Mouse (Mus musculus): ENCODE results near the gene Srcin1. TPM values are rescaled to one million over a fixed set of nuclear protein-coding genes. Genes with fewer than 3 reads are reported as not detected.

Srcin1 gene
- 0.77 TPM for polyA plus RNA-seq (2014; fragmentation: Illumina TruSeq; extraction: RNeasy Lipid Tissue Mini Kit (QIAGEN cat#74804); ENCODE audit: low read depth, low replicate concordance)

DNA sequence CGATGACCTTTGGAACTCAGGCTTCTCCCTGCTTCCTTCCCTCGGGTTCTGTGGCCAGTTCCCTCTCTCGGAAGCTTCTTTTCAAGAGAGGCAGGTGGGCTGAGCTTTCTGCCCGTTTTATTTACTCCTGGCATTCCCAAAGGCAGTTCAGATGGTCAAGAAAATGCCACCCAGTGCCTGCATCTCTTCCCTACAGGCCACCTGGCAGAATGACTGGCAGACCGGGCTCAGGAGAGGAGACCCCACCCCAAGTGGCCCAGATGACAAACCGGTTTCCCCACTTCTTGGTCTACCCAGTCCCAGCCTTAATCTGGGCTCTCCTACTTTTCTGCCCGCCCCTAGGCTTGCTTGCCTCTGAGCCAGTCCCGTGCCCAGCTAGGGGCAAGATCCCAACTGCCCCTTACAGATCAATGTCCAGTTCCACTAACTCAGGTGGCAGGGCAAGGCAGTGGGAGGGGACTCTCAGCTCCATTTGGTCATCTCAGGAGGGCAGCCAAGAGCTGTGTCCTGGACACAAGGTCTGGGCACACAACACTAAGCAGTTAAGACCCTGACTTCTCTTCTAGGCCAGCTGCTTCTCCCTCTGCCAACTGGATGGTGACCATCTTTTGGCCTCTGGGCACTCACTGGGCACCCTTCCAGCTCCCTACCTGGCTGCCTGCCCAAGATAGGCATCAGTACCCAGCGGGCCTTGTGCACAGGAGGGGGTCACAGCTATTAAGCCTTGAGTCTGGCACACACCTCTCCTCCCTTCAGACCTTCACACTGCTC is at the start of gene Srcin1:
TSS of gene Srcin1 (minus strand) at position 51 of the 771 bp plus-strand sequence.

DNA sequence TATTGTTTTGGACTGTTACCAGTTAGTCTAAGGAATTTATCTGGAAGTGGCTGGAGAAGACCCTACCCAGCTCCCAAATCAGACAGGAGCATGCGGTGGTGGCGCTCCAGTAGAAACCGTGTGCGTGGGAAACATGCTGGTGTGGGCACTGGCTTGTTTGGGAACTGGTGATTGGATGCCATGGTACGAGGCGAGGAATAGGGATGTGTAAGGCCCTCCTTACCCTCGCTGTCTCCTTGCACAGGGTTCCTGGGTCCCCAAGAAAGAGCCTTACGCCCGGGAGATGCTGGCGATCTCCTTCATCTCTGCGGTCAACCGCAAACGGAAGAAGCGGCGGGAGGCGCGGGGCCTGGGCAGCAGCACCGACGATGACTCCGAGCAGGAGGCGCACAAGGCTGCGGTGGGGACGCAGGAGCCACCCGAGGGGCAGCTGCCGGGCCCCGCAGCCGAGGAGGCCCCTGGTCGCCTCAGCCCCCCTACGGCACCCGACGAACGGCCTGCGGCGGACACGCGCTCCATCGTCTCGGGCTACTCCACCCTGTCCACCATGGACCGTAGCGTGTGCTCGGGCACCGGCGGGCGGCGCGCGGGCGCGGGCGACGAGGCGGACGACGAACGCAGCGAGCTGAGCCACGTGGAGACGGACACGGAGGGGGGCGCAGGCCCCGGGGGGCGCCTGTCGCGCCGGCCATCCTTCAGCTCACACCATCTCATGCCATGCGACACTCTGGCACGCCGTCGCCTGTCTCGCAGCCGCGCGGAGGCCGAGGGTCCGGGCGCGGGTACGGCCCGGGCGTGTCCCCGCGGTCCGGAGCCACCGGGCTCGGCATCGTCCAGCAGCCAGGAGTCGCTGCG is 75.9 kb downstream of the Srcin1 start, which contains the start of gene 4933428G20Rik:
TSS of gene 4933428G20Rik (minus strand) at position 476 of the 855 bp plus-strand sequence.

Other genes with a start within 250 kb of the Srcin1 start
- 0.04 TPM for gene Gpr179, start 224.1 kb downstream of the Srcin1 start, polyA plus RNA-seq (2014; fragmentation: Illumina TruSeq; extraction: RNeasy Lipid Tissue Mini Kit (QIAGEN cat#74804); ENCODE audit: low read depth, low replicate concordance)
- gene Socs7, start 213.6 kb downstream of the Srcin1 start, polyA plus RNA-seq (2014; fragmentation: Illumina TruSeq; extraction: RNeasy Lipid Tissue Mini Kit (QIAGEN cat#74804); ENCODE audit: low read depth, low replicate concordance) = 9.5 TPM
- gene Arhgap23, start 160.7 kb downstream of the Srcin1 start, polyA plus RNA-seq (2014; fragmentation: Illumina TruSeq; extraction: RNeasy Lipid Tissue Mini Kit (QIAGEN cat#74804); ENCODE audit: low read depth, low replicate concordance) = 1.4 TPM
- gene 4933428G20Rik, start 75.8 kb downstream of the Srcin1 start, polyA plus RNA-seq (2014; fragmentation: Illumina TruSeq; extraction: RNeasy Lipid Tissue Mini Kit (QIAGEN cat#74804); ENCODE audit: low read depth, low replicate concordance) = not detected
- gene Epop, start 53.5 kb upstream of the Srcin1 start, polyA plus RNA-seq (2014; fragmentation: Illumina TruSeq; extraction: RNeasy Lipid Tissue Mini Kit (QIAGEN cat#74804); ENCODE audit: low read depth, low replicate concordance) = not detected
- gene Mllt6, start 87.2 kb upstream of the Srcin1 start, polyA plus RNA-seq (2014; fragmentation: Illumina TruSeq; extraction: RNeasy Lipid Tissue Mini Kit (QIAGEN cat#74804); ENCODE audit: low read depth, low replicate concordance) = 4.9 TPM
- gene Cisd3, start 109.6 kb upstream of the Srcin1 start, polyA plus RNA-seq (2014; fragmentation: Illumina TruSeq; extraction: RNeasy Lipid Tissue Mini Kit (QIAGEN cat#74804); ENCODE audit: low read depth, low replicate concordance) = 12.9 TPM
- gene Pcgf2, start 124.3 kb upstream of the Srcin1 start, polyA plus RNA-seq (2014; fragmentation: Illumina TruSeq; extraction: RNeasy Lipid Tissue Mini Kit (QIAGEN cat#74804); ENCODE audit: low read depth, low replicate concordance) = 2.9 TPM
- gene Psmb3, start 127.2 kb upstream of the Srcin1 start, polyA plus RNA-seq (2014; fragmentation: Illumina TruSeq; extraction: RNeasy Lipid Tissue Mini Kit (QIAGEN cat#74804); ENCODE audit: low read depth, low replicate concordance) = 7.2 TPM
- gene Pip4k2b, start 168.5 kb upstream of the Srcin1 start, polyA plus RNA-seq (2014; fragmentation: Illumina TruSeq; extraction: RNeasy Lipid Tissue Mini Kit (QIAGEN cat#74804); ENCODE audit: low read depth, low replicate concordance) = 4.6 TPM
- gene Cwc25, start 190.4 kb upstream of the Srcin1 start, polyA plus RNA-seq (2014; fragmentation: Illumina TruSeq; extraction: RNeasy Lipid Tissue Mini Kit (QIAGEN cat#74804); ENCODE audit: low read depth, low replicate concordance) = 11.6 TPM
- gene 1700001P01Rik, start 199.7 kb upstream of the Srcin1 start, polyA plus RNA-seq (2014; fragmentation: Illumina TruSeq; extraction: RNeasy Lipid Tissue Mini Kit (QIAGEN cat#74804); ENCODE audit: low read depth, low replicate concordance) = not detected
- 1,275 TPM for gene Rpl23, start 206.3 kb upstream of the Srcin1 start, polyA plus RNA-seq (2014; fragmentation: Illumina TruSeq; extraction: RNeasy Lipid Tissue Mini Kit (QIAGEN cat#74804); ENCODE audit: low read depth, low replicate concordance)
- gene Lasp1, start 222.8 kb upstream of the Srcin1 start, polyA plus RNA-seq (2014; fragmentation: Illumina TruSeq; extraction: RNeasy Lipid Tissue Mini Kit (QIAGEN cat#74804); ENCODE audit: low read depth, low replicate concordance) = 32.3 TPM